ENCODE assay signal across 18 mouse cellular contexts in the genomic region with DNA sequence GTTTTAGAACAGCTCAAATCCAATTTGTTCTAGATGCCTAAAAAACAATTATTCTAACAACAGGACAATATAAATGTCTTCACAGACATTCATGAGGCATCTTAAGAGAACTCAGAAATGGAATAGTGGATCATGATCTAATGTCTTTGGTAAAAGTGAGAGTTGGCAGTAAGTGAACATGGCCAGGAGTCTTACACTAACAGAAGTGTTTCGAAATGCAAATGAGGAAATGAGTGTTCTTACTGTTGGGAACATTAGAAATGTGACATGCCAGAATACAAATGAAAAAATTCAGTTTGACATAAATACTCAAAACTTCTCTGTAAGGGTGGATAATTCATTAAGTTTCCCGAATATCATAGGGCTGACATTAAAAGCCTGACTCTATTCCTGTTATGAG.
"Had no signal": no experiment of that assay in that cellular context is flagged by ENCODE, and none has a peak within 500 bp of the region (broad histone marks: within the 10 kb centered on the region; RNA-seq: fewer than 3 reads in every experiment).

No protein-coding gene starts in this region.

- H3K4me3 ChIP-seq: liver, embryonic 12.5 days; lung, embryonic 15.5 days; midbrain, embryonic 10.5 days; midbrain, embryonic 13.5 days; myocyte; neural tube, embryonic 13.5 days; neural tube, embryonic 15.5 days; stomach, embryonic 15.5 days had no signal

- H3K36me3 ChIP-seq: liver, embryonic 12.5 days; lung, embryonic 15.5 days; midbrain, embryonic 10.5 days; midbrain, embryonic 13.5 days; neural tube, embryonic 13.5 days; neural tube, embryonic 15.5 days; stomach, embryonic 15.5 days had no signal

- ATAC-seq: liver, embryonic 12.5 days; midbrain, embryonic 13.5 days; midbrain, embryonic 16.5 days had no signal

- H3K4me2 ChIP-seq: liver, embryonic 12.5 days; lung, embryonic 15.5 days; midbrain, embryonic 13.5 days; neural tube, embryonic 13.5 days; neural tube, embryonic 15.5 days; stomach, embryonic 15.5 days had no signal

- H3K4me1 ChIP-seq: liver, embryonic 12.5 days; lung, embryonic 15.5 days; midbrain, embryonic 13.5 days; neural tube, embryonic 13.5 days; neural tube, embryonic 15.5 days; stomach, embryonic 15.5 days had no signal

- H3K9ac ChIP-seq: liver, embryonic 12.5 days; liver, embryonic 14.5 days; lung, embryonic 15.5 days; midbrain, embryonic 13.5 days; neural tube, embryonic 13.5 days; neural tube, embryonic 15.5 days; stomach, embryonic 15.5 days had no signal

- DNase-seq: lung, adult 18-20 months; lung, postnatal 10 days; lung, postnatal 36 days; right cerebral cortex, postnatal 14 days; thymus, adult 2 months; thymus, postnatal 25 days; thymus, postnatal 4 days had no signal

- H3K9me3 ChIP-seq: liver, embryonic 12.5 days; lung, embryonic 15.5 days; midbrain, embryonic 10.5 days; midbrain, embryonic 13.5 days; neural tube, embryonic 13.5 days; neural tube, embryonic 15.5 days; stomach, embryonic 15.5 days had no signal

- H3K27ac ChIP-seq: liver, embryonic 12.5 days; liver, embryonic 14.5 days; lung, embryonic 15.5 days; midbrain, embryonic 10.5 days; midbrain, embryonic 13.5 days; neural tube, embryonic 13.5 days; neural tube, embryonic 15.5 days; stomach, embryonic 15.5 days; stomach, postnatal 0 days had no signal

- H3K27me3 ChIP-seq: liver, embryonic 12.5 days; lung, embryonic 15.5 days; midbrain, embryonic 13.5 days; neural tube, embryonic 13.5 days; neural tube, embryonic 15.5 days; stomach, embryonic 15.5 days had no signal
